Mouse (Mus musculus) embryonic facial prominence, embryonic 12.5 days (tissue): ENCODE measurements around the gene Serpinb6b. TPM values are rescaled to one million over a fixed set of nuclear protein-coding genes. Genes with fewer than 3 reads are reported as not detected.
"Not testable (repeated sequence)": the region's sequence is repeated elsewhere in the genome, so short reads cannot be mapped to it uniquely, and the experiment has no call there.

Experiments used
- ATAC-seq: fragments of 200-750 bp; cut with Nextera tagmentation; 2 replicates; pipeline ENCODE4 v1.8.0; 2017; ENCODE audit not compliant: insufficient number of reproducible peaks, insufficient read depth, low FRiP score, low TSS enrichment
- H3K27ac ChIP-seq: fragments of 300-500 bp; sonication (generic); 2 replicates; pipeline ENCODE4 v1.5.1; 2016; ENCODE audit warnings: mild to moderate bottlenecking
- H3K27me3 ChIP-seq: fragments of 300-500 bp; sonication (generic); 2 replicates; pipeline ENCODE4 v1.6.1; 2016; ENCODE audit warnings: mild to moderate bottlenecking, moderate library complexity
- H3K36me3 ChIP-seq: fragments of 300-500 bp; sonication (generic); 2 replicates; pipeline ENCODE4 v1.6.1; 2016; ENCODE audit warnings: mild to moderate bottlenecking
- H3K4me1 ChIP-seq: fragments of 300-500 bp; sonication (generic); 2 replicates; pipeline ENCODE4 v1.6.1; 2016
- H3K4me2 ChIP-seq: fragments of 300-500 bp; sonication (generic); replicated peaks from 2 replicates; pipeline ENCODE4 v1.6.1; 2016; ENCODE audit warnings: mild to moderate bottlenecking, moderate library complexity
- H3K4me3 ChIP-seq: fragments of 300-500 bp; sonication (generic); 2 replicates; pipeline ENCODE4 v1.5.1; 2016; ENCODE audit warnings: mild to moderate bottlenecking
- H3K9ac ChIP-seq: fragments of 300-500 bp; sonication (generic); 2 replicates; pipeline ENCODE4 v1.6.1; 2016; ENCODE audit warnings: mild to moderate bottlenecking, moderate library complexity
- H3K9me3 ChIP-seq: fragments of 300-500 bp; sonication (generic); 2 replicates; pipeline ENCODE4 v1.6.1; 2016; ENCODE audit warnings: mild to moderate bottlenecking, moderate library complexity
- WGBS: fragments of 180-500 bp; shearing (Covaris S2); methylation state at CpG from one replicate; pipeline ENCODE4 v1.1.7; 2016; 5-methylcytosine and 5-hydroxymethylcytosine counted together
- polyA plus RNA-seq: library from polyadenylated mRNA; unstranded; fragments of >200 nt; fragmentation: Nextera tagmentation; extraction: Ambion mirVana; gene quantifications from 2 replicates; pipeline ENCODE4 v1.2.1, GENCODE M21; 2016

Serpinb6b gene
- polyA plus RNA-seq: 1.0 and 1.1 TPM in 2 replicates

GRCm38 (mm10) chr13:32964989-32965811, at the start of gene Serpinb6b:
Gene Serpinb6b (plus strand): TSS chr13:32965209.
- H3K9me3 ChIP-seq: no peaks in the 10 kb centered on the region
- no peaks in the 10 kb centered on the region for H3K27me3 ChIP-seq
- peaks cover 4% of the 10 kb centered on the region; the same call in 1 of the 2 replicates for H3K4me1 ChIP-seq
- H3K9ac ChIP-seq: no peak within 1 kb of the TSS
- no peaks in the 10 kb centered on the region for H3K36me3 ChIP-seq
- WGBS: 32% methylated on average over 16 of the region's 16 CpGs
- H3K4me2 ChIP-seq: peak within 1 kb of the TSS; percentile 45
- peak within 1 kb of the TSS; percentile 28 for H3K4me3 ChIP-seq
- peak; percentile 47 for ATAC-seq
- H3K27ac ChIP-seq: no peak within 1 kb of the TSS

GRCm38 (mm10) chr13:32922622-32923021, 42.4 kb upstream of the Serpinb6b start:
- Histone ChIP-seq H3K4me2 (no peak overlapping the region), H3K9ac (no peak overlapping the region), H3K4me1 (no peaks in the 10 kb centered on the region), H3K36me3 (no peaks in the 10 kb centered on the region), H3K27ac (no peak overlapping the region), H3K9me3 (no peaks in the 10 kb centered on the region), H3K27me3 (no peaks in the 10 kb centered on the region), H3K4me3 (no peak overlapping the region)
- no peak for ATAC-seq

GRCm38 (mm10) chr13:32924578-32925360, 40.2 kb upstream of the Serpinb6b start:
- Histone ChIP-seq H3K36me3 (no peaks in the 10 kb centered on the region), H3K9me3 (no peaks in the 10 kb centered on the region), H3K27ac (no peak overlapping the region), H3K27me3 (no peaks in the 10 kb centered on the region), H3K9ac (no peak overlapping the region), H3K4me2 (no peak overlapping the region), H3K4me3 (no peak overlapping the region), H3K4me1 (no peaks in the 10 kb centered on the region)
- WGBS: 61% methylated on average over 7 of the region's 7 CpGs
- ATAC-seq: no peak

- Histone ChIP-seq H3K9ac (no peak overlapping the region), H3K4me3 (no peak overlapping the region), H3K36me3 (no peaks in the 10 kb centered on the region), H3K27me3 (no peaks in the 10 kb centered on the region), H3K9me3 (no peaks in the 10 kb centered on the region), H3K4me1 (no peaks in the 10 kb centered on the region), H3K27ac (no peak overlapping the region), H3K4me2 (no peak overlapping the region)
- ATAC-seq: no peak
- 84% methylated on average over 2 of the region's 2 CpGs for WGBS
Measured at GRCm38 (mm10) chr13:32926661-32927060, 38.3 kb upstream of the Serpinb6b start.

GRCm38 (mm10) chr13:32927241-32927640, 37.8 kb upstream of the Serpinb6b start:
- no peaks in the 10 kb centered on the region for H3K36me3 ChIP-seq
- H3K27me3 ChIP-seq: no peaks in the 10 kb centered on the region
- H3K9me3 ChIP-seq: no peaks in the 10 kb centered on the region
- no peak overlapping the region for H3K4me3 ChIP-seq
- ATAC-seq: no peak
- WGBS: 68% methylated on average over 1 of the region's 1 CpGs
- no peak overlapping the region for H3K9ac ChIP-seq
- H3K4me2 ChIP-seq: no peak overlapping the region
- H3K4me1 ChIP-seq: no peaks in the 10 kb centered on the region
- no peak overlapping the region for H3K27ac ChIP-seq

- ATAC-seq: no peak
- Histone ChIP-seq H3K27ac (no peak overlapping the region), H3K27me3 (no peaks in the 10 kb centered on the region), H3K4me3 (no peak overlapping the region), H3K36me3 (no peaks in the 10 kb centered on the region), H3K9ac (no peak overlapping the region), H3K4me2 (no peak overlapping the region), H3K9me3 (no peaks in the 10 kb centered on the region), H3K4me1 (no peaks in the 10 kb centered on the region)
- 79% methylated on average over 2 of the region's 2 CpGs for WGBS
Measured at GRCm38 (mm10) chr13:32929107-32929750, 35.8 kb upstream of the Serpinb6b start.

- no peak overlapping the region for H3K4me2 ChIP-seq
- H3K4me3 ChIP-seq: no peak overlapping the region
- H3K9me3 ChIP-seq: no peaks in the 10 kb centered on the region
- H3K36me3 ChIP-seq: no peaks in the 10 kb centered on the region
- no peak overlapping the region for H3K27ac ChIP-seq
- 32% methylated on average over 1 of the region's 1 CpGs for WGBS
- no peaks in the 10 kb centered on the region for H3K4me1 ChIP-seq
- H3K27me3 ChIP-seq: no peaks in the 10 kb centered on the region
- no peak overlapping the region for H3K9ac ChIP-seq
- ATAC-seq: peak; percentile 56
Measured at GRCm38 (mm10) chr13:32934706-32935381, 30.2 kb upstream of the Serpinb6b start.

GRCm38 (mm10) chr13:32938275-32938674, 26.7 kb upstream of the Serpinb6b start:
- H3K9me3 ChIP-seq, H3K36me3 ChIP-seq, H3K27ac ChIP-seq, H3K4me1 ChIP-seq, H3K27me3 ChIP-seq, H3K9ac ChIP-seq, ATAC-seq, H3K4me3 ChIP-seq, H3K4me2 ChIP-seq: not testable (repeated sequence)
- 79% methylated on average over 4 of the region's 4 CpGs for WGBS

- H3K9ac ChIP-seq, H3K27ac ChIP-seq, H3K4me2 ChIP-seq, H3K27me3 ChIP-seq, H3K36me3 ChIP-seq, ATAC-seq, H3K4me3 ChIP-seq, H3K9me3 ChIP-seq, H3K4me1 ChIP-seq: not testable (repeated sequence)
- WGBS: 79% methylated on average over 3 of the region's 3 CpGs
Measured at GRCm38 (mm10) chr13:32939191-32939590, 25.8 kb upstream of the Serpinb6b start.

GRCm38 (mm10) chr13:32956537-32956936, 8.5 kb upstream of the Serpinb6b start:
- H3K27ac ChIP-seq: no peak overlapping the region
- no peak for ATAC-seq
- WGBS: 53% methylated on average over 4 of the region's 4 CpGs
- no peaks in the 10 kb centered on the region for H3K36me3 ChIP-seq
- no peak overlapping the region for H3K4me3 ChIP-seq
- H3K9ac ChIP-seq: no peak overlapping the region
- no peaks in the 10 kb centered on the region for H3K9me3 ChIP-seq
- no peaks in the 10 kb centered on the region for H3K27me3 ChIP-seq
- no peak overlapping the region for H3K4me2 ChIP-seq
- no peaks in the 10 kb centered on the region for H3K4me1 ChIP-seq

- H3K4me1 ChIP-seq: no peaks in the 10 kb centered on the region
- no peak for ATAC-seq
- WGBS: 76% methylated on average over 4 of the region's 4 CpGs
Measured at GRCm38 (mm10) chr13:32957917-32958316, 7.1 kb upstream of the Serpinb6b start.

More at GRCm38 (mm10) chr13:32957917-32958316, 7.1 kb upstream of the Serpinb6b start:
- Histone ChIP-seq H3K9me3 (no peaks in the 10 kb centered on the region), H3K36me3 (no peaks in the 10 kb centered on the region), H3K27me3 (no peaks in the 10 kb centered on the region), H3K4me2 (no peak overlapping the region), H3K4me3 (no peak overlapping the region), H3K9ac (no peak overlapping the region), H3K27ac (no peak overlapping the region)
